Mouse (Mus musculus): ENCODE measurements around the gene Grb2.

The Grb2 gene

DNA sequence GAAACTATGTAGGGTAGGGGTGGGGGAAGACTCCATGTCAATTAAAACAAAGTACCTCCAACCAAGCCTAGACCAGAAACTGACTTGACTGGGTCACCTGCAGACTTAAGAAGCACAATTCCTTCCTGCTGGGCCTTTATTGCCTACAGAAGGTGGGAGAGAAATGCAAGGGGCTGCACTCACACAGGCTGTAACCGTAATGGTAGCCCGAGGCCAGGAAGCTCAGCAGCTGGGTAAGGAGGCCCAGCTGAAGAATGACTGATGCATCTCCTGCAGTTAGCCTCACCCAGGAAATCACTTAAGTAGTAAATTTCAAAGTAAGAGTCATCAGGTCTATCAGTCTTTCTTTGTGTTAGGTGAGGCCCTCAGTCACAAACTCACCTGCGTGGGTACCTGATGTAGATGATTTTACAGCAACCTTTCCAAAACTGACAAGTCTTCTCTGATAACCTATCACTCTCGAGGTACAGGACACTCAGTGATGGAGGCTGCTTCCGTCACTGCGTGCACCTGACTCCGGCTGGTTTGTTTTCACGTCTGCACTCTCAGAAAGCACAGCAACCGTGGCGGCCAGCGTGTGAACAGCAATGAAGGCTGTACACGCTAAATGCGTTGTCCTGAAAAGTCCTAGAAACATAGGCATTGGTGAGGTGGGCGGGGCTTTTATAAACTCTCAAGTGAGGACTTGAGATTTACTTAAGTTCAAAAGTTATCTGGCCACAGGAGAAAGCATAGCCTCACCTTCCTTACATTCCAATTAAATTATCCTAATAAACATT lies 19.1 kb downstream of the Grb2 start:
- DNase-seq (ENCODE audit: low read depth, low spot score) = no peak

DNA sequence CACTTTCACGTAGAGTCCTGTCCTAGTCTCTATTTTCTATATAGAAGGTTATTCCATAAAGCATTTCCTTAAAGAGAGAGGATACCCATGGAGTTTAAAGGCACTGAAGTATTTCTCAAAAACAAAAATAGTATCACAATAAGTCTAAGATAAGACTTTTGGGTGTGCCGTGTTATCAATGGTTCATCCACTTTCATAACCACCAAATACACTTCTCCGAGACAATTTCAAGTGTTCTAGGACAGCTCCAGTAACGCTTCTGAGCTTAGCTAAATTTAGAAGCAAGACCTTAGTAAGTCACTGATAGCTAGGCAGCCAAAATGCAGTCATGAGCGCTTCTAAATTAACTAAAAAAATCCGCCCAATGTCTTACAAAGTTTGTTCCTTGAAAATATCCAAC lies 22.0 kb downstream of the Grb2 start:
- DNase-seq (ENCODE audit: low read depth, low spot score) = no peak

DNA sequence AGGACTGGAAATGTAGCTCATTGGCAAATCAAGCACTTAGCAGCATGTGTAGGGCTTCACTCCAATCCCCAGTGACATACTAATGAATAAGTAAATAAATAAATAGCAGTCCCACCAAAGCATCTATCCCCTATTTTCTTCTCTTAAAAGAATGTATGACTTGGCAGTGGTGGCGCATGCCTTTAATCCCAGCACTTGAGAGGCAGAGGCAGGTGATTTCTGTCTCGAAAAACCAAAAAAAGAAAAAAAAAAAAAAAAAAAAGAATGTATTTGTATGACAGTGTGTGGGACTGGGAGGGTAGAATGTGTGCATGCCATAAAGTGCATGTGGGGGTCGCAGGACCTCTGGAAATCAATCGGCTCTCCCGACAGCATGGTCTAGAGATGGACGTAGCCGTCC lies 22.4 kb downstream of the Grb2 start:
- no peak for DNase-seq (ENCODE audit: low read depth, low spot score)

DNA sequence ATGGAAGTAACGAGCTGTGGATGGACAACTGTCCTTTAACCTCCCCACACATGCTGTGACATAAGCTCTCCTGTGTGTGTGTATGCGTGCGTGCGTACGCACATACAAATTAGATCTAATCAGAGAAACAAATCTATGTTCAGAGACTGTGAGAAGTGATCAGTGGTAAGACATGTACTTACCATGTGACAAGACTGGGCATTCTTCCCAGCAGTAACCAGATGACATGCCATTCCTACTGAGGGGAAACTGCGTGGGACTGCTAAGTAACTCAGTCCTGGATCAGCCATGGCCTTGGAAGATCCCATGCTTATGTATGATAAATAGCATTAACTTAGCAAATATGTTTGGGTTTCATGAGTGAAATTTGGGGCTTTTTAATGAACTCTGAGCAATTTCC lies 23.5 kb downstream of the Grb2 start:
- DNase-seq (ENCODE audit: low read depth, low spot score) = no peak

DNA sequence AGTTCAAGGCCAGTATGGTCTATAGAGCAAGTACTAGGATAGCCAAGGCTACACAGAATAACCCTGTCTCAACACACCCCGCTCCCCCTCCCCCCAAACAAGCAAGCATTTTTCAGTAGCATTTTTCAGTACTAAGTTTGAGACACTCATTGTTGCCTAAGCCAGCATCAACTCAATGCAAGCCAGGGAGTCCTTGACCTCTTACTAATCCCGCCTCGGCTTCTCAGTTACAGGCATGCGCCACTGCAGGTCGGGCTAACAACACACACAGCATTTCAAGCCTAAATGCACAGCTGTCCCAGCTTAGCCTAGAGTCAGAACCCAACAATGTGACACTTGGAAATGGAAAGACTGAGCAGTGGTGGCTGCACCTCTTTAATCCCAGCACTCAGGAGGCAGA lies 25.1 kb downstream of the Grb2 start:
- no peak for DNase-seq (ENCODE audit: low read depth, low spot score)

DNA sequence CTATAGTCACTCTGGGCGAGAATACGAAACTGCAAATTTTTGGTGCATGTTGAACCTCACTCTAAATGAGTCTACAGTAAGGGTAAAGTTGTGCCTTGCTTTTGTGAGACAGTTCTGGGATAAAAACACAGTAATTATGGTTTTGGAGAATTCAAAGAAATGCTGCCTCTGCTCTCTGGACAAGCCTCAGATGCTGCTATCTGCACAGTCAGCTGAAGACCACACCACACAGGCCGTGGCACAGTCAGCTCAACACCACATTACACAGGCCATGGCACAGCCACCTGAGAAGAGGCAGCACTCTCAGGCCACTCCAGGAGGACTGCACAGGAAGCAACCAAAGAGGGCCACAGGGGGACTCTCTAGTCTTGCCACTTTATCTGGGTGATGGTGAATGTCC lies 26.0 kb downstream of the Grb2 start:
- DNase-seq (ENCODE audit: low read depth, low spot score) = no peak

DNA sequence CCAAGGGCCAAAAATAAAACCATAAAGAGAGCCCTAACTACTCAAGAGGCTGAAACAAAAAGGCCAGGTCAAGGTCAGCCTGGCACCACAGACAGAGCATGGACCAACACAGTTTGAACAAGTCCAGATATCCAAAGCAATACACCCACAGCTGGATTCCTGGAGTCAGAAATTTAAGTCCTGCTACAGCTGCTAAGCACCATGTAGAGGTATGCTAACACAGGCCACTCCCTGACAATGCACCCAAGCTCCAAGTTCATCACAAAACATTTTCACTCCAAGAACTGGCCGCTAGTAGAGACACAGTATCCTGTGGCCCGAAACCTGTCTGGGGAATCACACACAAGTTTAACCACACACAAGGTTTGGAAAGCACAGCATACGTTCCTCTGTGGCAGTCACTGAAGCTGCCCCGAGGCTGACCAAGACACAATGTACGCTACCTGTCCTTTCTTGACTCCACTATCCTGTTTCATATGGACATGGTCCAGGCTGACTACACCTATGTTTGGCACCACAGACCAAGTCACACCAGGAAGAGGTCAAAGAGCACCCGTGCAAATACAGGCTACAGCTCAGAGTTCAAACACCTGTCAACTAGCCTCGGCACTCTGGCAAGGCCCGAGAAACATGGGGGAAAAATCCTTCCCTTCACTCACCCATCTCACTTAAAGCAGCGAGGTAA lies 28.7 kb downstream of the Grb2 start:
- DNase-seq (ENCODE audit: low read depth, low spot score) = no peak

DNA sequence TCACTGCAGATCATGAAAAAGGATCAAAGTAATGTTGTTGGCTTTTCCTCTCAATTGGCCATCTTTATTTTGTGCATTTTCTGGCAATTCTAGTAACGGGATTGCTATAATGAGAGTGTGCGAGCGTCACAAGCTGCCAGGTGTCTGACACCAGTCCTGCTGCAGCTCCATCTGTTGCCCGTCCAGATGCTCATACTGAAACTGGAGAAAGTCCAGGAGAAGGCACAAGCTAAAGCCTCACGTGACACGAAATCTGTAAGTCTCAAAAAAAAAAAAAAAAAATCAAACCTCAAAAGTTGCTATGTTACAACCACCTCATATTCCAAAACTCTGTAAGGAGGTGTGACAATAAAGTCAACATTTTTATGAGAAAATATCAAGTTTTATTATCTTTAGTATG lies 29.5 kb downstream of the Grb2 start:
- no peak for DNase-seq (ENCODE audit: low read depth, low spot score)

DNA sequence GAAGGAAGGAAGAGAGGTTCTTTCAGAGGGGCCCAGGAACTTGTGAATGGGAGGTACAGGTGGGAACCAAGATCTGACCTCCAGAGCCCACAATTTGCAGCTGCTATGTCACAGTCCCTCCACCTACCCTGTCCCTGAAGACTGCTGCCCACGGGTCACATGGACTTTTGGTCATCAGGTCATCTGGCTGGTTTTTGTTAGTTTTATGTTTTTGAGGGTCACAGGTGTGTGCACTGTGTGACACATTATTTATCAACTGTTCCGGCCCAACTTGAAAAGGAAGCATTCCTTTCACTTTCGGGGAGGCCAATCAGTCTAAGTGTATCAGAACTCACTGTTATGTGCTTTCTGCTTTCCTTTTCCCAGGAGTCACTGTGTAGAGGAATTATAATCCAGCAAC lies 30.9 kb downstream of the Grb2 start:
- DNase-seq (ENCODE audit: low read depth, low spot score) = no peak

DNA sequence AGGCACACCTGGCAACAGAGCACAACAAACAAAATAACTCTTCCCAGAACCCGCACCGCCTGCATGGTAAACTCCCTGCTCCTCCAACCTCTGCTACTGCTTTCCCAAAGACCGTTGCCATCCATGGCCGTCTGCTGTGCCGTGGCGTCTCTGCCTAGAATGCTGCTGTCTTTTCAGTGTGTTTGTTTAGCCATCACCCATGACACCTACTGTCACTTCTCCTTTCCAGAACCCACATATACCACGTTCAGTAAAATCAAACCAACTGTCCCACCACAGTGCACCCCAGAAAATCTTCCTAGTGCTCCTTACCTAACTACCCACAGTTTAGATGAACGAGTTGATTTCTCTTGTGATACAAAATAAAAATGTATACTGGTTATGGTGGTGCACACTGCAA lies 31.7 kb downstream of the Grb2 start:
- no peak for DNase-seq (ENCODE audit: low read depth, low spot score)

DNA sequence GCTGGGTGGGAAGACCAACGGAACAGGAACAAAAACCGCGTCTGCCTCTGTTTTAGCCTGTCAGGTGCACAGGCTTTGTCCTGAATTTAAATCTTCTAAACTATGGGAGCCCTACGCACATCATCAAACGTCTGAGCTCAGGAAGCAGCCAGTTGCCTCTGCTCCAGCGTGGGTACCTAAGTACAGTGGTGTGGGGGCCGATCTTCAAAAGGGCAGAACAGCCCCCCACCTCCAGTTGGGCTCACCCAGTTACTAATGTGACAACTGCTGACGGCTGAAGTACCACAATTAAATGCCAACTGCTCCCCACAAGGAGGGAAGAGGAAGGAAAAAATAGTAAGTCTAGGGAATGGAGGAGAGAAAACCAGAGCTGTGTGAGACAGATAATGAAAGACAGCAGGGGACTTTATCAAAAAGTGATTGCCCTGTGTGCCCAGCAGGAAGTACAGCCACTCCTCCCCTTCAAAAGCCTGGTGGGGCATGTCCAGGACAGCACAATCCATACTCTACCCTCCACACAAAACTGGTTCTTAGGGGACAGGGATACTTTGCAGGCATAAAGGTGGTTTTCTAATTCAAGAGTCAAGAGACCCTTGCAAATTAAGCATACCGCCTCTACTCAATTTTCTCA lies 34.0 kb downstream of the Grb2 start:
- DNase-seq (ENCODE audit: low read depth, low spot score) = no peak

DNA sequence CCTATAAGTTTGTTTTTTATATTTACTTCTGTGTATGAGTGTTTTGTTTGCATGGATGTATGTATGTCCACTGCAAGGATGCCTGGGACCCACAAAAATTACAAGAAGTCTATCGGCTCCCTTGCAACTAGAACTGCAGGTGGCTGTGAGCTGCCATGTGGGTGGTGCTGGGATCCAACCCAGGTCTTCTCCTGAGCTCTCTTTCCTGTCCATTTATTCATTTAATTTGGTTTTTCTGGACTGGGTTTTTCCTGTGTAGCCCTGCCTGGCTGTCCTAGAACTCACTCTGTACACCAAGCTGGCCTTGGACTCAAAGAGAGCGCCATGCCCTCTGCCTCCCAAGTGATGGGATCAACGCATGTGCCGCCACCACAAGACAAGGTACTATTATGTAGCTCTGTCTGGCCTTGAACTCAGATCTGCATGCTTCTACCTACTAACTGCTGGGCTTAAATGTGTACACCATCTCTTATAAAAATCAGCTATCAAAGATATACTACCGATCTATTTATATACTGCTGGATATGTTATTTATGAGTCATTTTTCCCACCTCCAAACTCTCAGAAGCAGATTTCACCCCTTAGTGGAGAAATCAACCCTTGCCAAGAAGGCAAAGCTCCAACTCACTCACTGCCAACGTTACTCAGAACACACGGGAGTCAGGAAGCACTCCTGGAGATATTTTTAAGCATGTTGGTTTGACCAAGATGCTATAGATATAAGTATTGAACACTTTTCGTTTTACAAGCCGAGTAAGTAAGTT lies 34.7 kb downstream of the Grb2 start:
- DNase-seq (ENCODE audit: low read depth, low spot score) = no peak

DNA sequence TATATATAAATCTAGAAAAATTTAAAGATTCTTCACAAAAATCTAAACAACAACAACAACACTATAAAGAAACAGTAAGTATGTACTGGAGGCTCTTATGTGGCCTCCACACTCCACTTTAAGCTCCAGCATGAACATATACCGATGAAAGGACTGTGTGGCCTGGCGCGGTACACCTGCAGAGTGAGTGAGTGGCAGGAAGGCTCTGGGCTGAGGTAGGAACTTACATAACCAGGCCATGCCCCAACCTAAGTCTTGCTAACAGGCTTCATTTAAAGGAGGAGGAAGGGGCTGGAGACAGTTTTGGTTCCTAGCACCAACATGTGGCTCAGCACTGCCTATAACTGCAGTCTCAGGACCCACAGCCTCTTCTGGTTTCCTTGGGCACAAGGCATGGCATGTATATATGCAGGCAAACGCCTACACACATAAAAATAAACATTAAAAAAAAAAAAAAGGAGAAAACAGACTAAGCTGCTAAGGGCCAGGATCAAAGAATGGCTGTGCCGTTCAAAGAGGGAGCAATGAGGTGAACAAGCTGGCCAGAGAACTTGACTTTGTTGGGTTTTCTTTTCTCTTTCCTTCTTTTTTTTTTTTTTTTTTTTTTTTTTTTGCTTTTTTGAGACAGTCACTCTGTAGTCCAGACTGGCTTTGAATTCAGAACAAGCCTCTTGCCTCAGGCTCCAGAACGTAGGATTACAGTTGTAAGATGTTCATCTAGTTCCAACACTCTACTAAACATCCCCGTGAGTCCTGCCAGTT lies 36.0 kb downstream of the Grb2 start:
- peak; percentile 30 for DNase-seq (ENCODE audit: low read depth, low spot score)

DNA sequence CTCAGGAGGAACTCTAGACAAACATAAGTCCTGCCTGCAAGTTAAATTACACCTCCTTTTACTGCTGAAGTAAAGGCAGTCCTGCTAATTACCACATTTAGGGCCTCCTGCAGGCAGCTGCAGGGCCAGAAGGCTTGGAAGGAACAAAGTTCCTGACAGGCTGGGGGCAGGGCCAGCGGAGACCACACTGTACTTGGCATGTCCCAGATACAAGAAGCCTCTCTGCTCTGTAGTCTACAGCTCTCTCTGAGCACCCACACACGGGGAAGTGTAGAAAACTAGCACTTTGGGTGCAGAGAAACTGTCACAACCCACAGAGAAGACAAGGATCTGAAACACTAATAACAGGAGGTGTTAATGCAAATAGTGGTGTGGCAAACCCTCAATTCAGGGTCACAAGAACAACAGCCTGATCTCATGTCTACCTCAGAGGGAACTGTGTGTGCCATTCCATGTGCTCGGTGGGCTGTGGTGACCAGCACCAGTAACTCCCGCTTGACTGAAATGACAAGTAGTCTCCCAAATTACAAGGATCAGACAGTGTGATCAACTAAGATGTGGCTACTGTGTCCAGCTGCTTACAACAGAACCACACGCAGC lies 37.8 kb downstream of the Grb2 start:
- peak; percentile 32 for DNase-seq (ENCODE audit: low read depth, low spot score)

DNA sequence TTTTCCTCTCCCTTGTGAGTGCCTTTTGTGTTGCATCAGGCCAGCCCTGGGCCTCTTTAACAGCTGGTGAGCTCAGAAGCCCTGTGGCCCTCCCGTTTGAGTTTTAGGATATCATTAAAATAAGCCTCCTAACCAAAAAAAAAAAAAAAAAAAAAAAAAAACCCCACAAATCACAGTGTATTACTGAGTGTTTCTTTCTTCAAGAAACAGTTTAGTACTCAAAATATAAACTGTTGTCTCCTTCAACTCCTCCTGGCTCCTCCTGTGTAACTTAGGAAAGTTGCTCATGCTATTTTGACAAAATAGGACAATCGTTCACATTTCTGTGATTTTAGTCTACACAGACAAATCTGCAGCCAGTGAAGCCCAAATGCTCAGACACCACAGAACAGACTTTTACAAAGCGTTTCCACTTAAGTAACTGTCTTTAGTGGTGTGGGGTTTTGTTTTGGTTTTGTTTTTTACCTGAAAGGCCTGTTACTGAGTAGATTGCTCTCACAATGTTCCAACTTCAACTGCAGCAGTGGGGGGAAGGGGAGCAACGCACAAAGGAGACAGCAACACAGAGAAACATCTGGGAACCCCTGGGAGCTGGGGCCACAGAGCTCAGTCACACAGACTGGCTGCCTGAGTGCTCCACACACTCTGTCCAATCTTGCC lies 44.6 kb downstream of the Grb2 start:
- peak; percentile 64 for DNase-seq (ENCODE audit: low read depth, low spot score)

DNA sequence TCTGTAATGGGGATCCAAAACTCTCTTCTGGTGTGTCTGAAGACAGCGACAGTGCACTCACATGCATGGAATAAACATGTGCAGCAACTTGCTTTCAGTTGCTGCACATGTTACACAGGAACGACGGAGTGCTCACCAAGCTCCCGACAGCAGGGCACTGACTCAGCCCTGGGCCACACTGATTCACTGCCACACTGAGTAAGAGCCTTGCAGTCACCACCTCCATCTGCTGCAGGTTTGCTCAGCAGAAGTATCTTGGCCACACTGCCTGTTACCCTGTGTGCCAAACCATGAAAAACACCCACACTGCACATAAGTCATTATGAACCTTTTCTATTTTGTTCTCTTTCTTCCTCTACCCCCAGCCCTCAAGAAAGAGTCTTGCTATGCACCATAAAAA lies 48.0 kb downstream of the Grb2 start:
- DNase-seq (ENCODE audit: low read depth, low spot score) = peak; percentile 29

DNA sequence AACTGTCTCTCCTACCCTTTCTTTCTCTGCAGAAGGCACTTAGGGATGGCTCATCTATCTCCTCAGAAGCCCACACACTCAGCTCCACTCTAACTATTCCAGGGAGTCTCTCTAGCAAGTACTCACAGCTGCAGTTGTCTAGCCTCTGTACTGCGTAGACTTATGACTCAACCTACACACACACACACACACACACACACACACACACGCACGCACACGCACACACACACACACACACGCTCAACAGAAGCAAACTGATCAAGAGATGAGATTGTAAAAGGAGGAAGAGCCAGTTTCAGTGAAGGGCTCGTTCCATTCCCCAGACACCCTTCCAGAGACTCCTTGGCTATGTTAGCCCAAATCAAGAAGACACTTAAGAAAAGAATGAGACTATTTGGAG lies 49.9 kb downstream of the Grb2 start:
- DNase-seq (ENCODE audit: low read depth, low spot score) = peak; percentile 39

DNA sequence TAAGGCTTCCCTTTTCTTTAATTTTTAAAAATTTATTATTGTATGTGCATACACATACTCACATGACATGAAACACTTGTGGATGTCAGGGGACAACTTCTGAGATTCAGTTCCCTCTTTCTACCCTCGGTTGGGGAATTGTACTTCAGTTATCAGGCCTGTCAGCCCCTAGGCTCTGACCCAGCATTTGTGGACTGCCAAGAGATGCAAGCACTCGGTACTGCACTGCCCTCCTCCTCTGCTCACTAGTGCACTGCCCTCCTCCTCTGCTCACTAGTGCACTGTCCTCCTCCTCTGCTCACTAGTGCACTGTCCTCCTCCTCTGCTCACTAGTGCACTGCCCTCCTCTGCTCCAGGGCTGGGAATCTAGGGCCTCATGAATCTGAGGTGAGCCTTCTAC lies 54.3 kb downstream of the Grb2 start:
- no peak for DNase-seq (ENCODE audit: low read depth, low spot score)

DNA sequence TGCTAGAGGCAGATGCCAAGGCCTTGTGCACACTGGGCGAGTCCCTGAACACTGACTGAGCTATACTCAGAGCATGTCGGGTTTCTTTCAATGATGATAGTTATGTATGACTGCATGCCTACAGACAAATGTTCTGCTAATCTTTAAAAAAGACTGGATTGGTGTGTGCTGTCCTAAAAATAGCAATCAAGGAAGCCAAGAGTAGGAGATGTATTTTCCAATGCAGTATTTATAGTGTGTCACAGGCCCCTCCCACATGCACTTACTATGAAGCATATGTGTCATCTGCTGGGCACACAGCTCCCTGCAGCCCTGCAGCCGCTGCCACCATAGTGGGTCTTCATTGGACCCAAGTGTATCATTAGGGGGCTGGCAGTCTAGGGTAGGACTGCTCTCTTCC lies 55.2 kb downstream of the Grb2 start:
- no peak for DNase-seq (ENCODE audit: low read depth, low spot score)

DNA sequence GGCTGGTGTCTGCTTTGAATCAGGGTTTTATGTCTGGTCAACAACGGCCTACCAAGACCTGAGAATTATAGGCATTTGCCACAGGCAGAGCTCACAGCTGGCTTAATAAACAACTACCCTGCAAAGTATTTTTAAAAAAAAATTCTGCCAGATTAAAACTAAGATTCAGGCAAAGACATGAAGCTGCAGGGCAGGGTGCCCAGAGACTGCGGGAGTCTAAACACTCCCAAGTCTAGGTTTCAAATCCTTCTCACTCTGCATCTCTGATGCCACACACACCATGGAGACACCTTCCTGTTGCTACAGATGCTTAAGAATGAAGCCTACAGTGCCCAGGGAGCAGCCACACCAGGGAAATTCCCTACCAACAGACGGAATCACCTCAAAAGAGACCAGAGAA lies 56.7 kb downstream of the Grb2 start:
- DNase-seq (ENCODE audit: low read depth, low spot score) = no peak

DNA sequence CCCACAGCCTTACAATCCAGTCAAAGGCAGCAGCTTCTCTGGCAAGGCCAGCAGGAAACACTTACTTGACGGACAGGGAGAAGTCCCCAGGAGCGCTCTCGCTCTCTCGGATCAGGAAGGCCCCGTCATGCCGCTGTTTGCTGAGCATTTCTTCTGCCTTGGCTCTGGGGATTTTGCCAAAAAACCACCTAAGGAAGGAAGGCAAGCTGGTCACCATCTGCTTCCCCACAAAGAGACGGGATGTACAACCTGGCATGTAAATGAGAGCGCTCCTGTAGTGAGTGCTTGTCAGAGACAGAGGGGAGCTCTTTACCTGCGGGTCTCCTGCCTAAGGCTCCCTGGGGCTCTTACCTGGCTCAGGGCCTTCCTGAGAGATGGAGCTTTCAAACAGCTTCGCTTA lies 58.7 kb downstream of the Grb2 start:
- no peak for DNase-seq (ENCODE audit: low read depth, low spot score)
